Mouse (Mus musculus) E14TG2a.4 (cell line): ENCODE measurements around the gene Gm28845.

Source experiments
- CTCF ChIP-seq: conservative IDR thresholded peaks from 2 replicates; pipeline ENCODE4 v1.5.1; 2014; ENCODE audit warnings: low read length
- POU5F1 ChIP-seq: IDR thresholded peaks from 2 replicates; pipeline ENCODE4 v1.6.1; 2014; ENCODE audit warnings: low read length, borderline replicate concordance

DNA sequence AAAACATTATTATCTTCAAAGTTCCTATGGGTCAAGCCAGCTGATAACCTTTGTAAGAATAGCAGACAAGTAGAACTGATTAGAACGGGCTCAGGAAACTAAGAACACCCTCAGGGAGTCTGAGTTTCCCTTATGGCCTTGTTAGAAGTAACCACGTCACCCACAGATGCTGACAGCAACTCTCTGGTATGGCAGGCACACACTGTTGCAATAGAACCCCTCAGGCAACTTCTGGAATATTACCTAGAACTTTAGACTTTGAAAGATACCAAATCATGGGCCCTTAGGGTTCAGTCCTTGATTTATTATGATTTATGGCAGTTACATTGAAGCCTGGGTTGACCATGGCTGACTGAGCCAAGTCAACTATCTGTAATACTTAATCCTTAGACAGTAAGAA lies 27.2 kb upstream of the Gm28845 start:
- TF ChIP-seq POU5F1 (no peak), CTCF (no peak)
